18 mouse cellular contexts compared by ENCODE assay signal in genomic region chr19:15611137-15611758, GRCm38 (mm10).
DNase-seq lines count a peak whose midpoint lies in the region; ATAC-seq and TF ChIP-seq lines count a peak whose summit lies in the region.
"Had no signal": no experiment of that assay in that cellular context is flagged by ENCODE, and none has a peak within 500 bp of the region (broad histone marks: within the 10 kb centered on the region; RNA-seq: fewer than 3 reads in every experiment).

No protein-coding gene starts in this region.

- DNase-seq in forebrain, postnatal 0 days, result peak; percentile 21
- no peak for DNase-seq in forebrain, embryonic 11.5 days (ENCODE audit: low spot score)
- DNase-seq in neural tube, embryonic 11.5 days (ENCODE audit: low spot score), result peak; percentile 60
- DNase-seq in neural tube, embryonic 10.5 days (ENCODE audit: extremely low spot score, low spot score), result no peak
- peak; percentile 47 for DNase-seq in hindbrain, embryonic 14.5 days (ENCODE audit: low spot score)
- DNase-seq in layer of hippocampus, adult 9-10 months (ENCODE audit: low spot score), result no peak
- DNase-seq in right cerebral cortex, adult 2 months (ENCODE audit: low spot score in 2 of 2), result no peak
- DNase-seq: cerebellum, adult 11-12 months; gastrocnemius, adult 2 months; heart, adult 18-20 months; liver, embryonic 13.5 days; thymus, postnatal 25 days had no signal

- peak; percentile 15; the same call in 1 of the 2 replicates for ATAC-seq in forebrain, postnatal 0 days
- no peak for ATAC-seq in forebrain, embryonic 11.5 days (replicated peaks; ENCODE audit: low FRiP score)
- peak; percentile 59 for ATAC-seq in neural tube, embryonic 11.5 days (ENCODE audit: insufficient read depth, low FRiP score, low TSS enrichment)
- peak; percentile 52; the same call in 1 of the 2 replicates for ATAC-seq in hindbrain, embryonic 14.5 days (ENCODE audit: low FRiP score)
- peak; percentile 57 for ATAC-seq in neural tube, embryonic 15.5 days (ENCODE audit: low FRiP score)
- ATAC-seq: inflammation-experienced regulatory T-cells, adult 6 months had no signal

- H3K27ac ChIP-seq in forebrain, postnatal 0 days (ENCODE audit: low read depth, low read length), result no peak overlapping the region
- H3K27ac ChIP-seq in forebrain, embryonic 11.5 days (ENCODE audit: low read depth, low read length), result no peak overlapping the region
- no peak overlapping the region for H3K27ac ChIP-seq in neural tube, embryonic 11.5 days (ENCODE audit: low read depth, low read length)
- H3K27ac ChIP-seq in hindbrain, embryonic 14.5 days, result no peak overlapping the region
- H3K27ac ChIP-seq in neural tube, embryonic 15.5 days (replicated peaks), result 0 out of 2 replicates have a peak overlapping the region, but pooled peaks have one; percentile 4
- H3K27ac ChIP-seq: gastrocnemius, adult 2 months; heart, embryonic 15.5 days; kidney, embryonic 15.5 days; layer of hippocampus, adult 2 months; liver, embryonic 13.5 days had no signal

- no peaks in the 10 kb centered on the region for H3K9me3 ChIP-seq in forebrain, postnatal 0 days (ENCODE audit: low read length)
- no peaks in the 10 kb centered on the region for H3K9me3 ChIP-seq in forebrain, embryonic 11.5 days (ENCODE audit: control insufficient read depth, low read length)
- H3K9me3 ChIP-seq in neural tube, embryonic 11.5 days (ENCODE audit: control insufficient read depth, low read length), result no peaks in the 10 kb centered on the region
- no peaks in the 10 kb centered on the region for H3K9me3 ChIP-seq in hindbrain, embryonic 14.5 days (ENCODE audit: control insufficient read depth, low read length)
- no peaks in the 10 kb centered on the region for H3K9me3 ChIP-seq in neural tube, embryonic 15.5 days (replicated peaks)
- H3K9me3 ChIP-seq: heart, embryonic 15.5 days; kidney, embryonic 15.5 days; liver, embryonic 13.5 days had no signal

- H3K4me1 ChIP-seq in forebrain, postnatal 0 days (ENCODE audit: insufficient read depth), result 0 out of 2 replicates have a peak, but pooled peaks cover 7% of the 10 kb centered on the region
- H3K4me1 ChIP-seq in forebrain, embryonic 11.5 days (replicated peaks; ENCODE audit: control insufficient read depth, insufficient read depth, low read length), result peaks cover 15% of the 10 kb centered on the region; the same call in 1 of the 2 replicates
- peaks cover 6% of the 10 kb centered on the region for H3K4me1 ChIP-seq in neural tube, embryonic 11.5 days (ENCODE audit: control insufficient read depth, insufficient read depth, low read length)
- H3K4me1 ChIP-seq in hindbrain, embryonic 14.5 days (replicated peaks; ENCODE audit: control insufficient read depth, insufficient read depth, low read length), result peaks cover 22% of the 10 kb centered on the region
- H3K4me1 ChIP-seq in neural tube, embryonic 15.5 days, result peaks cover 30% of the 10 kb centered on the region
- H3K4me1 ChIP-seq: liver, embryonic 13.5 days had no signal

- no peak overlapping the region for H3K4me2 ChIP-seq in forebrain, postnatal 0 days (ENCODE audit: low read depth)
- H3K4me2 ChIP-seq in forebrain, embryonic 11.5 days (ENCODE audit: low read depth, low read length, severe bottlenecking), result no peak overlapping the region
- H3K4me2 ChIP-seq in neural tube, embryonic 11.5 days (ENCODE audit: low read depth), result no peak overlapping the region
- peak overlapping the region; percentile 15 for H3K4me2 ChIP-seq in hindbrain, embryonic 14.5 days (replicated peaks)
- peak overlapping the region; percentile 22 for H3K4me2 ChIP-seq in neural tube, embryonic 15.5 days
- H3K4me2 ChIP-seq: heart, embryonic 15.5 days; kidney, embryonic 15.5 days; liver, embryonic 13.5 days had no signal

- H3K4me3 ChIP-seq in forebrain, postnatal 0 days (ENCODE audit: low read depth, low read length), result no peak overlapping the region
- no peak overlapping the region for H3K4me3 ChIP-seq in forebrain, embryonic 11.5 days (ENCODE audit: low read depth, low read length)
- no peak overlapping the region for H3K4me3 ChIP-seq in neural tube, embryonic 11.5 days (ENCODE audit: low read depth, low read length)
- no peak overlapping the region for H3K4me3 ChIP-seq in hindbrain, embryonic 14.5 days (replicated peaks; ENCODE audit: low read length)
- H3K4me3 ChIP-seq in neural tube, embryonic 15.5 days (replicated peaks), result no peak overlapping the region
- H3K4me3 ChIP-seq: gastrocnemius, adult 2 months; heart, embryonic 15.5 days; kidney, embryonic 15.5 days; layer of hippocampus, adult 2 months; liver, embryonic 13.5 days; myocyte had no signal

- WGBS in forebrain, postnatal 0 days, result 55% methylated on average over 13 of the region's 13 CpGs
- 75% methylated on average over 13 of the region's 13 CpGs for WGBS in forebrain, embryonic 11.5 days
- 36% methylated on average over 13 of the region's 13 CpGs for WGBS in neural tube, embryonic 11.5 days
- WGBS in hindbrain, embryonic 14.5 days, result 28% methylated on average over 13 of the region's 13 CpGs
- 14% methylated on average over 13 of the region's 13 CpGs for WGBS in neural tube, embryonic 15.5 days

- no peaks in the 10 kb centered on the region for H3K36me3 ChIP-seq in forebrain, postnatal 0 days (ENCODE audit: insufficient read depth)
- no peaks in the 10 kb centered on the region for H3K36me3 ChIP-seq in forebrain, embryonic 11.5 days (ENCODE audit: control insufficient read depth, insufficient read depth, low read length)
- H3K36me3 ChIP-seq in neural tube, embryonic 11.5 days (ENCODE audit: control insufficient read depth, insufficient read depth, low read length), result no peaks in the 10 kb centered on the region
- no peaks in the 10 kb centered on the region for H3K36me3 ChIP-seq in hindbrain, embryonic 14.5 days (replicated peaks; ENCODE audit: control insufficient read depth, insufficient read depth)
- no peaks in the 10 kb centered on the region for H3K36me3 ChIP-seq in neural tube, embryonic 15.5 days
- H3K36me3 ChIP-seq: heart, embryonic 15.5 days; kidney, embryonic 15.5 days; liver, embryonic 13.5 days had no signal

- H3K27me3 ChIP-seq in forebrain, postnatal 0 days (ENCODE audit: insufficient read depth, low read length), result no peaks in the 10 kb centered on the region
- no peaks in the 10 kb centered on the region; the same call in 1 of the 2 replicates for H3K27me3 ChIP-seq in forebrain, embryonic 11.5 days (ENCODE audit: control insufficient read depth, insufficient read depth, low read length)
- H3K27me3 ChIP-seq in neural tube, embryonic 11.5 days (ENCODE audit: control insufficient read depth, insufficient read depth, low read length), result no peaks in the 10 kb centered on the region
- no peaks in the 10 kb centered on the region for H3K27me3 ChIP-seq in hindbrain, embryonic 14.5 days (ENCODE audit: control insufficient read depth, insufficient read depth, low read length)
- 0 out of 2 replicates have a peak, but pooled peaks cover 2% of the 10 kb centered on the region for H3K27me3 ChIP-seq in neural tube, embryonic 15.5 days (replicated peaks)
- H3K27me3 ChIP-seq: heart, embryonic 15.5 days; kidney, embryonic 15.5 days; liver, embryonic 13.5 days had no signal

- TF ChIP-seq CTCF in forebrain, postnatal 0 days (IDR thresholded peaks at IDR 0.05; ENCODE audit: low read depth), result no peak

- no peak overlapping the region for H3K9ac ChIP-seq in forebrain, postnatal 0 days
- no peak overlapping the region for H3K9ac ChIP-seq in forebrain, embryonic 11.5 days (ENCODE audit: low read length)
- no peak overlapping the region for H3K9ac ChIP-seq in neural tube, embryonic 11.5 days (ENCODE audit: low read length)
- no peak overlapping the region for H3K9ac ChIP-seq in hindbrain, embryonic 14.5 days
- no peak overlapping the region for H3K9ac ChIP-seq in neural tube, embryonic 15.5 days (replicated peaks)
- H3K9ac ChIP-seq: heart, embryonic 15.5 days; kidney, embryonic 15.5 days; liver, embryonic 13.5 days had no signal

Comparison
In these comparisons a context has a peak if more than half of its experiments do, and no peak if none do; other contexts are left out.
1. DNase-seq: peak in forebrain, postnatal 0 days (single experiment), neural tube, embryonic 11.5 days (single experiment) and hindbrain, embryonic 14.5 days (single experiment); none in forebrain, embryonic 11.5 days (single experiment), neural tube, embryonic 10.5 days (single experiment), layer of hippocampus, adult 9-10 months (single experiment) and right cerebral cortex, adult 2 months (0 of 2).
2. H3K4me2 ChIP-seq: peak in hindbrain, embryonic 14.5 days (single experiment) and neural tube, embryonic 15.5 days (single experiment); none in forebrain, postnatal 0 days (single experiment), forebrain, embryonic 11.5 days (single experiment) and neural tube, embryonic 11.5 days (single experiment).